Mouse (Mus musculus) urinary bladder, adult 18-20 months (tissue): ENCODE results near the gene Tex14.
"Not testable (repeated sequence)": the region's sequence is repeated elsewhere in the genome, so short reads cannot be mapped to it uniquely, and the experiment has no call there.

Experiments used
- DNase-seq, 2 experiments: peaks; one replicate each; pipeline ENCODE4 v3.0.0; 2022; ENCODE audit warnings: low spot score in 2 of 2, mixed read lengths in 2 of 2

Gene Tex14

DNA sequence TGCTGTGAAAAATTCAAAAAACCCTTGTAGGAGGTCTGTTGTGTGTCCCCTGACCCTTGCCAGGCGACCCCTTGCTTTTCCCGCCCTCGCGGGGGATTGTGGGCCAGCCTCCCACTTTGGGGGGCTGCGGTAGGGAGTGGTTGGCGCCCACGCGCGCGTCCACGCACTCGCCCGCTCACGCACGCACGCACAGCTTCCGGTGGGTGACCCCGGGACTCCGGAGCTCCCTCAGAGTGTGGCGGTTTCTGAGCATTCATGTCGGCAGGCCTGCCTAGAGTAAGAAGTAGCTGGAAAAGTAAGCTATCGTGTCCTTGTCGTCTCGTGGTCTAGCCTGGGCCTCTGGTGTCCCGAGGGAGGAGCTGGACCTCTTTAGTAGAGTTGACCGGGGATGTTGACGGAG lies at the start of gene Tex14, which contains the start of gene Rad51c:
Gene Tex14 (plus strand): TSS at position 190 of the 400 bp plus-strand sequence.
Gene Rad51c (minus strand): TSS at position 79 of the 400 bp plus-strand sequence.
- no peak for DNase-seq

DNA sequence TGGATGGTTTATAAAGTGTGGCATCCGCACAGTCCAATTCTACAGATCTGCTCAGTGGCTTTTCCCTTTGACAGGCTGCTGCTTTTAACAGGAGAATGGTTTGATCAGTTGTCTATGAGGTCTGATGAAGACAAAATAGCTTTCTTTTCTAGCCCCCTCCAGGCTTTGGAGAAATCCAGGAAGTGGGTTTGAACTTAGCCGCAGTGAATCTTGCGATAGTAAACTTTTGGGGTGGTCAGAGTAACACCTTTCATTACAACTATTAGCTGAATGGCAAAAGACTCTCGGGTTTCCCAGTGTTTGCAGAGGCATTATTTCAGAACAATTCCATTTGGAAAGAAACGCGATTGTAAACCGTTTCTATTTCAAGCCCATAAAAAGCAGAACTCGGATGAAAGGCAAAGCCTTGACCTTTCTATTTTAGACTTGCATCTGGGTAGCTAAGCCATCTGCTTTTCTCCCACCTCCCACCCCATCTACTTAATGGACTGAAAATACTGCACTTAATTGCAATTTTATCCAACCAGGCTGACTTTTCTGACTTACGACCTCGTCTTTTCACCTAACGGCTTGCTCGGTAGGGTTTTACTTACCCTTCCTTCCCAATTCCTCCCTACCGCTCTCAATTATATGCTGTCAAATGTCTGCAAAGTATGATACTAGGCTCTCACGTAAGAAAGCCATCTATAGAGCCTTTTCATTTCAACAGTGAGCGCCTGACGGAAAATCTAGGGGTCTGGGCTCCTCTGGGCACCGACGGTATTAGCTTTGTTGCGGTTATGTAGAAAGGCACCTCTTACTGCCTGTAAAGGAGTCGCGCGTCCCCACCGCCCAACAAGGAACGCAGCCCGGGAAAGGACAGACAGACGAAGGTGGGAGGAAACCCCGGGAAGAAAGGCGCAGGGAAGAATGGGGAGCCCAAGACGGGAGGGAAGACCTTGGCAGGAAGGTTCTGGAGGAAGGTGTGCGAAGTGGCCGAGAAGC lies 47.3 kb upstream of the Tex14 start:
- DNase-seq: peak in 1 of 2 experiments; percentile 8

DNA sequence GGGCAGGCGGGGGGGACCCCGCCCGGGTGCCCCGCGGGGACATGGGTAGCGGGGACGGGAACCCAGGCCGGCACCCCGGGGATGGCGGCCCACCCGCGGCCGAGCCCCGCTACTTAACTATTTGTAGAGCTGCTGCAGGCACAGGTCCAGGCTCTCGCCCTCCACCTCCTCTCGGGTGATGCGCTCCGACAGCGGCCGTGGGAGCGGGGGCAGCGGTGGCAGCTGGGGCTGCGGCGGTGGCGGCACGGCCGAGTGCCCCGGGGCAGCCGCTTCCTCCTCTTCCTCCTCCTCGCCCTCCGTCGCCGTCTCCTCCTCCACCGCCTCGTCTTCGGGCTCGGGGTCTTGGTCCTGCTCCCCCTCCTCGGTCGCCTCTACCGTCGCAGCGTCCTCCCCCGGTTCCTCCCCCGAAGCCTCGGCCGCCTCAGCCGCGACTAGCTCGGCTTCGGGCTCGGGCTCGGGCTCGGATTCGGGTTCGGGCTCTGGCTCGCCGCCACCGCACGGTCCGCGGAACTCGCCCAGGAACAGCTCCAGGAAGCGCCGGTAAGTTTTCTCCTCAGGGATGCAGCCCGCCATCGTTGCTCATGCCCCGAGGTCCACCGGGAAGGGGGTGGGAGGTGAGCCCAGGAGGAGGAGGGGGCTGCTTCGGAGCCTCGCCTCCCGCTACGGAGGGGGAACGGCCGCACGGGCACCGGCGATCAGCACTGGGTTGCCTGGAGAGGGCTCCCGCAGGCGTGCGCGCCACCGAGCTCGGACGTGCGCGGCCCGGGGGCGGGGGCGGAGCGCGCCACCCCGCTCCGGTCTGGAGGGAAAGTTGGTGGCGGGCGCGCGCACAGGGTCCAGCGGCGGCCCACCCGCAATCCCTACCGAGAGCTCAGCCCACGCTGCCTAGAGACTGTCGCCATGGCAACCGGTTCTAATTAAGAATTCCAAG lies 46.3 kb upstream of the Tex14 start, which contains the start of gene Ppm1e:
Gene Ppm1e (minus strand): TSS at position 693 of the 931 bp plus-strand sequence.
- peak; percentile 36 to 67 for DNase-seq

DNA sequence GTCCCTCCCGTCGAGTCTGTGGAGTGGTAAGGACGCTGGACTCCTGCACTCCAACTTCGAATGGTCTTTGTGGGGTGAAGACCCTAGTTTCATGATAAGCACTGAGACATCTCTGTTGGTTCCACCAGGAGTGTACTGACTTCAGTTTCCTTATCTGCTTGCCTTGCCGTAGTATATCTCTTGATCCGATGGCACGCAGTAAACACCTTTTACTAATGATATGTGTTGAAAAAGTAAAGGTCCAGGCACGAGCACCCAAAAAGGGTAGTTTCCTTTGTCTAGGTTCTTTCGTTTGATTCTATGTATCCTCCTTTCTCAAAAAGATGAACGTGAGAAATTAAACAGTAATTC lies 45.6 kb upstream of the Tex14 start:
- no peak for DNase-seq

DNA sequence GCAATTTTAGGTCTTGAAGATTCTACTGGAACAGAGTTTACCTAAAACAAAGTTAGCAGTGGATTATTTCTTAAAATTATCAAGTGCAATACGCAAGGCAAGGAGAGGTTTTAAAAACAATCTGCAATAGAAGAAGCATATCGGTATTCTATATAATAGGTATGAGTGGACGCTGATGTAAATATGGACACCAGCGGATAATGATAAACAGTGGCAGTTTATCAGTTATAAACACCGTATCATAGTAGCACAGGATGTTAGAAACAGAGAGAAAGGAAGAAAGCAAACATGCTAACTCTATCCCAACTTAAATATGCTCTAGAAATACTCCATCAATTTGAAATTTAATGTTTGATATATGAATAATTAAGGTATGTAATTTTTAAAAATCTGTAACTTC lies 39.7 kb upstream of the Tex14 start:
- DNase-seq: no peak

DNA sequence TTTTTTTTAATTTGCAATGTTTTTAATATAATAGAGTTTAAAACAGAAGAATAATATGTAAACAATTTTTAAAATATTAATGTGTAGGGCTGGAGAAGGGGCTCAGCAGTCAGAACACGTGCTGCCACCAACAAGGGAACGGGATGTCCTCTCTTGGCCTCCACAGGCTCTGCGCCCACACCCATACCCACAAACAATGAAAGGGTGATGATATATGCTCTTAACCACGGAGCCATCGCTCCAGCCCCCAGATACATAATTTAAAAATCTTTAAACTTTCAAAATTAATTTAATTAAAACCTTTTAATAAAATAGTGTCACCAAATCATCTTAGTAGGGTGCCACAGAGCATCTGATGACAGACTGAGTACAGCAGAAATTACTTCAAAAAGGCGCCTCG lies 37.8 kb upstream of the Tex14 start:
- no peak for DNase-seq

DNA sequence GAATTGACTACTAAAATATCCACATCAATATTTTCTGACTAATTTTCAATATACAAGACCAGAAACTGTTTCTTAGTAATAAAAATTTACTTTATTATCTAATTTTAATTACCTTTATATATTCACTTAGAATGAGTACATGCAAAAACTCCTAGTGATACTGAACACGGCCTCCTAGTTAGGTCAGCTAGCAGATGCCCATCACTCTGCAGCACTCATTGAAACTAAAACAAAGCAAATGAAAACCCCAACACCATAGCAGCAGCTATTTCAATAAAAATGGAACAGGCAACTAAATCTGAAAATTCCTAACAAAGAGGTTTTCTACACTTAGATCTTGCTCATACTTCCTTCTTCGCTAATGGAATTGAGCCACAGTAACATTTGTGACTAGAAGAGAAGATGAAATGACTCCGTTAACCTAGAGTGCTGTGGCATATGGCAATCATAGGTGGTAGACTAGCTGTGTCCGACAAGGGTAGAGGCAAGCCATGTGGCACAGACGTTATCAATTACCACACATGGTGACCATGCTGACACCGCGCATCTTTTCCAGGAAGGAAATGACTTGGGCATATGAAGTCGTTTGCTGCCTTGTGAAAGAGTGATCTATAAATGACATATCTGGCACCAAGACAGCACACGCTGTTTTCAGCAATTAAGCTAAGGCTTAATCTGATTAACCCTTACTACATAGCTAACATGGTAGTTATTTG lies 36.8 kb upstream of the Tex14 start:
- DNase-seq: no peak

DNA sequence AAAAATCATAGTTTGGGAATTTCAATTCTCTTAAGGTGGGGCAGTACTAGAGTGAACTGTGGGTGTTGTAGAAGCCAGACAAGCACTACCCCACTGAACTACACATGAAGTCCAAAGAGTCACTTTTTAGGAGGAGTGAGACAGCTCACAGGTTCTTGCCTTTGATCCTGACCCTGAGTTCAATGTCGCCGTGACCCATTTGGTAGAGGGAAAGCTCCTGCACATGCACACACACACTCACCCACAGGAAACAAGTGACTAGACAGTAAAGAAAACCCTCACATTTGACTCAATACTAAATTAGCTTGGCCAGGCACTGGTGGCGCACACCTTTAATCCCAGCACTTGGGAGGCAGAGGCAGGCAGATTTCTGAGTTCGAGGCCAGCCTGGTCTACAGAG lies 20.3 kb upstream of the Tex14 start:
- DNase-seq: no peak

DNA sequence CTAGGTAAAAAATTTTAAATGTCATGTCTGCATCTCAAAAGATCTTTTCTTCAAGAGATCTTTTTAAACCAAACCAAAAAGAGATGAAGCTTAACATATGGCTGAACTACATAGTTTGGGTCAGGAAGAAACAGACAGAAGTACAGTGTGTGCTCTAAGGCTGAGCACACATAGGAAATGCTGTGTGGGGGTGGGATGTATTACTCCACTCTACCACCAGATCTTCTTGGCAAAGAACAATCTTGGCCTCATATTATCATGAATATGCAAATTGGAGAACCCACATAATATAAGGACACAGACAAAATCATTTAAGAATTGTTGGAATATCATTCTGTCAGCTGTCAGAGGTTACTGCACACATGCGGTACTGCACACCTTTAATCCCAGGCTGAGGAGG lies 19.2 kb upstream of the Tex14 start:
- no peak for DNase-seq

DNA sequence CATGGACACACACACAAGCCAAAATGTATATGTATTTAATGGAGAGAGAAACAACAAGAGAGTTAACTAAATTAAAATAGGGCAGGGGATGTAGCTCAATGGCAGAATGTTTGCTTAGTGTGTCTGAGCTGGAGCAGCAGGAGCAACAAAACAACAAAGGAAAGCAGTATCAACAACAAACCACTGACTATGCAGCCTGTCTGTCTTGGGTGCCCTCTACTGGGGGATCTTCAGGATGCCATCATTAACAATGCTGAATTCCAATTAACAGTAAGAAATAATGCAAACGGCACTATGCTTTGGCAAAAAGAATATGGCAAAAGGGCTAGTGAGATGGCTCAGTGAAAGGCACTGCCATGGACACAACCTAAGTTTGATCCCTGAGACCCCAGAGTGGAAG lies 11.0 kb upstream of the Tex14 start:
- DNase-seq: no peak

DNA sequence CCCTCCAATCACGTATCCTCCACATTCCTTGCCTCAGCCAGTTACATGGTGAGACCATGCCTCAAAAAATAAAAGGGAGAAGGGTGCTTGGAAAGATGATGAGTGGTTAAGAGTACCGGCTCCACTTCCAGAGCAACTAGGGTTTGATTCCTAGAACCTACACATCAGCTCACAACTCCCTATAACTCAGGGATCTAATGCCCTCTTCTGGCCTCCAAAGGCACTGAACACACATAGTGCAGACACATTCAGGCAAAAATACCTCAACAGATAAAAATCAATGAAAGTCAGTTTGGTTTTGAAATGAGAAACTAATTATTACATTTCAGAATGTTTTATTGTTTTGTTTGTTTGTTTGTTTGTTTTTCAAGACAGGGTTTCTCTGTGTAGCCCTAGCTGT lies 6.5 kb upstream of the Tex14 start:
- no peak for DNase-seq

DNA sequence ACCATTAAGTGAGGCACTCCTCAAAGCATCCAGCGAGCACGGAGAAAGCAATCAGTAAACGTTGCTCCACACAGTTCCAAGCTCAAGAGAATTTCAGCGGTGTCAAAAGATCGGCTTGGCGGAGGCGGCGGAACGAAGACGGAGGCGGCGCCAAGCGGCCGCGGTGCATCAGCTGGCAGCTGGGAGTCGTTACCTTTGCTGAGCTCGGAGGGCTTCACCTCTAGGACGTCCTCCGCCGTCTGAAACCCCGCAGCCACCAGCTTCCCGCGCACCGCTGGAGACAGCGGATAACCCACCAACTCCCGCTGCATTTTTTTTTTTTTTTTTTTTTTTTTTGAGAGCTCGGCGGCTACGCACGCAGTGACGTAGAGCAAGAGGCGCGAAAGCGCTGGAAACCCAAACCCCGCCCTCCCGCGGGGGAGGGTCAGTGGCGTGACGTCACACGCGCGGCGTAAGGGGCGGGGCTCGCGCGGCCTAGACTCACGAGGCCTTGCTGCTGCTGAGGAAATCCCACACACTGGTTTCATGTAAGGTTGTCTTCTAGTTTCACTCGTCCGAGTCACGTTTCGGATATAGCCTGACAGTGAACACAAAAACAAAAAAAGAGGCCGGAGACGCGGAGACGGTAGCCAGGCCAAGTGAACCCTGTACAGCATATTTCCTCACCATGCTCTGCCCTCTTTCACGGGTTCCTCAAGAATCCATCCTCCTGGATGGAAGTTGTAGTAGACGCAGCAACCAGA lies 583 bp upstream of the Tex14 start:
- peak; percentile 91 to 97 for DNase-seq

DNA sequence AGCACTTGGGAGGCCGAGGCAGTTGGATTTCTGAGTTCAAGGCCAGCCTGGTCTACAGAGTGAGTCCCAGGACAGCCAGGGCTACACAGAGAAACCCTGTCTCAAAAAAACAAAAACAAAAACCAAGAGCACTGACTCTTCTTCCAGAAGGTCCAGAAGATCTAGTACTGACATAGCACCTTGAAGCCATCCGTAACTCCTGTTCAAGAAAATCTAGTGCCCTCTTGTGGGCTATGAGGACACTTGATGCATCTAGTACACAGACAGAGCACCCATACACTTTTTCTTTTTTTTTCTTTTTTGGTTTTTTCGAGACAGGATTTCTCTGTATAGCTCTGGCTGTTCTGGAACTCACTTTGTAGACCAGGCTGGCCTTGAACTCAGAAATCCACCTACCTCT lies 8.5 kb downstream of the Tex14 start:
- not testable (repeated sequence) for DNase-seq

DNA sequence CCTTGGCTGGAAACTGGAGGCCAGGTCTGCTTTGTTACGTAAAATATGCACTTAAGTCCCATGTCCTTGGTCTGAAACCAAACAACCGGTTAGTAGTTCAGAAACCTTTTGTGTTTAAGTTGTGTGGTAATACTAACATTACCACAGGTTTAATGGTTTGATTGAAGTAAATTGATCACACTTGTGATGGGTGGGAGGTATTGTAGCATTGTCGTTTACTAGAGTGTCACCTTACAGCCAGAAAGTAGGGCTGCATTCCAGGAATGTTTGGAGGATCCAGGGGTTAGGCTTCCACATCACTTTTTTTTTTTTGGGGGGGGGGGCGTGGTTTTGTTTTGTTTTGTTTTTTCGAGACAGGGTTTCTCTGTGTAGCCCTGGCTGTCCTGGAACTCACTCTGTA lies 11.3 kb downstream of the Tex14 start:
- no peak for DNase-seq

DNA sequence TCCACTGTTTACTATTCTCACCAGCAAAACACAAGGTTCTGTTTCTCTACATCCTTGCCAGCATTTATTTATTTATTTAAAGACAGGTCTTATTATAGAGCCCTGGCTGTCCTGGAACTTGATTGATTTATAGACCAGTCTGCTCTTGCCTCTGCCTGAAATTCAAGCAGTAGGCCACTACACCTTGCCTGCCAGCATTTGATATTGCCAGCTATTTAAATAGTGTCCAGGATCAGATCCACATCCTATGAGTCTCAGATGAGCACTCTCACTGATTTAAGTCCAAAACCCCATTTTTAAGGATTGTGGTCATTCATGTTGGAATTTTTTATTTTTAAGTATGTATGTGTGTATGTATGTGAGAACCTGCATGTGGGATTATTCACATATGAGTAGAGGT lies 16.0 kb downstream of the Tex14 start:
- no peak for DNase-seq

DNA sequence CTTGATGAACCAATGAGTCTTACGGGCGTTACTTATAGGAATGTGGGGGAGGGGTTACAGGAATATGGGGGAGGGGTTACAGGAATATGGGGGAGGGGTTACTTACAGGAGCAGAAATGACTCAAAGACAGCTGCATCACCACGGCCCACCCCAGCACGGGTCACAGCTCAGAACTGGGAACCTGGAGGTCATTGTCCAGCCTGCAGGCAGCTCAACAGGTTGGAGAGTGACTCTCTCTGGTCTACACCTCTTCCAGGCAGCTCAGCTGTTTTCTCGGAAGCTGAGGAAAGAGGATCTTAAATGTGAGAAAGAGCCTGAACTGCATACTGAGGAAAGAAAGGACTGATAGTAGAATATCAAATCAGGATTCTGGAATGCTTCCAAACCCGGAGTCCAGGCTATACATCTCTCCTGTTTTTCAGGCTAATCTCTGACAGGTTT lies 16.9 kb downstream of the Tex14 start:
- no peak for DNase-seq

DNA sequence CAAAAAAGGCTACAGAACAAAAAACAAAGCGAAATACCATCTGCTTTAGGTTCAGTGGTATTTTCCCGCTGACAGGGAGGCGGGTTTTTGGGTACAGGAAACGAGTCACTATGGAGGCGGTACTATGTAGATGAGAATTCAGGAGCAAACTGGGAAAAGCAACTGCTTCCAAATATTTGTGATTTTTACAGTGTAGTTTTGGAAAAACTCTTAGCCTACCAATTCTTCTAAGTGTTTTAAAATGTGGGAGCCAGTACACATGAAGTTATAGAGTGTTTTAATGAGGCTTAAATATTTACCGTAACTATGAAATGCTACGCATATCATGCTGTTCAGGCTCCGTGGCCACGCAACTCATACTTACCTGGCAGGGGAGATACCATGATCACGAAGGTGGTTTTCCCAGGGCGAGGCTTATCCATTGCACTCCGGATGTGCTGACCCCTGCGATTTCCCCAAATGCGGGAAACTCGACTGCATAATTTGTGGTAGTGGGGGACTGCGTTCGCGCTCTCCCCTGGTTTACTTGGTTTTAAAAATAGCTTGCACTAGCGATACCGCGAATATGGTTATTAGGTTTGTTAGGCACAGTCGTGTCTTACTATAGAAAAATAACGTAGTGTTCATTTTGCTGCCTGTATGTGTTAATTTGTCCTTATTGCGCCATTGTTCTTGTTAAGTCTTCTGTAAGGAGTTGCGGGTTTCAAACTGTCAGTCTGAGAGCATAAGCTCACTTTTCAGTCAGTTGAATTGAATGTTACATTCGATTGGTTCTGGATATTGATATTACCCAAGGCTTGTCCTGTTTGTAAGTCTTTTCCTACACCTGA lies 17.9 kb downstream of the Tex14 start:
- peak; percentile 76 for DNase-seq

DNA sequence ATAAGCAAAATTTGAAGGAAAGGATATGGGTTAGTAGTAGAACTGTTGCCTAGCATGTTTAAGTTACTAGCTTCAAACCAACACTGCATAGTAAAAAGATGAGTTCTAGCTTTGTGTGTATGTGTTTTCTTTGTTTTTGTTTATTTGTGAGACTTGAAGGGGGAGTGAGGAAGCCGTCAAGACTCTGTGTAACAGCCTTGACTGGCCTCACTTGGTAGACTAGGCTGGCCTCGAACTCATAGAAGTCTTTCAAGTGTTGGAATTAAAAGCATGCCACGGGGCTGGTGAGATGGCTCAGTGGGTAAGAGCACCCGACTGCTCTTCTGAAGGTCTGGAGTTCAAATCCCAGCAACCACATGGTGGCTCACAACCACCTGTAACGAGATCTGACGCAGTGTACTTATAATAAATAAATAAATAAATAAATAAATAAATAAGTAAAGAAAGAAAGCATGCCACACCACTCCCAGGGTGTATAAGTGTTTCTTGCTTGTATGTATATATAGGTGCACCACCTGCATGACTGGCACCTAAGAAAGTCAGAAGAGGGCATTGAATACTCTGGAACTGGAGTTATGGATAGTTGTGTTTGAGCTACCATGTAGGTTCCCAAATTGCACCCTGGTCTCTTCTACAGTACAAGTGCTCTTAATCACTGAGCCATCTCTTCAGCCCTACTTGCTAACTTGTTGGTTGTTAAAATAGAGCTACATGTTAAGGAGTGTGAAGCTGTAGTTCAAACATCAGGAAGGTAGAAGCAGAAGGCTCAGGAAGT lies 18.9 kb downstream of the Tex14 start:
- DNase-seq: no peak

DNA sequence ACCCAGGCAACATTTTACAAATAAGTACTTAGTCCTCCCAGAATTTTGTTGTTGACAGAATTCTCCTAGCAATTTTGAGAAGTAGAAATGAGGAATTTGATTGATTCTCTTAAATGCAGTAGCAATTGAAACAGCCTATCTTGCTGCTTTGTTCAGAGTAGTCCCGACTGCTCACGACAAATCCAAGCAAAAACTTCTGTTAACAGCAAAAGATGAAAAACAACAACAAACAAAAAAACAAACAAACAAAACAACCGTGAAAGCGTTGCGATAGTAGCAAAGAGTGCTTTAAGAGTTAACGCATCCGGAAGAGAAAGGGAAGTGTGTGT lies 21.2 kb downstream of the Tex14 start:
- DNase-seq: no peak
